Mouse (Mus musculus) thymus, postnatal 14 days (tissue): ENCODE measurements around the gene Itpkc.
A peak's percentile ranks its signal among the peaks of the same experiment; 100 is the strongest.

Experiments used
- DNase-seq: peaks from one replicate; pipeline ENCODE4 v3.0.0; 2021

Itpkc gene

DNA sequence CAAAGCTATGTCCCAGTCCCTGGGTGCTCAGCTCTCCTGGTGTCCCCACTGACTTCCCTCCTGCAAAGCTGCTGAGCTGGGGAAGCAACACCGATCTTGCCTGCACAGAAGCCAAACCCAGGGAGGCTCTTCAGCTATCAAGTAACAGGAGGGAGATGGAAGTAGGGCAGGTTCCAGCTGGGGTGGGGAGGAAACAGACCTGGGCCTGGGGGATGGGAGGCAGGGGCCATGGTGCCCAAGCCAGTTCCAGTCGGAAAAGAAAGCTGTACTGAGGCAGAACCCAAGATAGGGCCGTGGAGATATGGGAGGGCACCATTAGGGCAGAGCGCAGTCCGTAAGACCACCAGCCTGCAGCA, 65.0 kb downstream of the Itpkc start:
- DNase-seq = no peak

DNA sequence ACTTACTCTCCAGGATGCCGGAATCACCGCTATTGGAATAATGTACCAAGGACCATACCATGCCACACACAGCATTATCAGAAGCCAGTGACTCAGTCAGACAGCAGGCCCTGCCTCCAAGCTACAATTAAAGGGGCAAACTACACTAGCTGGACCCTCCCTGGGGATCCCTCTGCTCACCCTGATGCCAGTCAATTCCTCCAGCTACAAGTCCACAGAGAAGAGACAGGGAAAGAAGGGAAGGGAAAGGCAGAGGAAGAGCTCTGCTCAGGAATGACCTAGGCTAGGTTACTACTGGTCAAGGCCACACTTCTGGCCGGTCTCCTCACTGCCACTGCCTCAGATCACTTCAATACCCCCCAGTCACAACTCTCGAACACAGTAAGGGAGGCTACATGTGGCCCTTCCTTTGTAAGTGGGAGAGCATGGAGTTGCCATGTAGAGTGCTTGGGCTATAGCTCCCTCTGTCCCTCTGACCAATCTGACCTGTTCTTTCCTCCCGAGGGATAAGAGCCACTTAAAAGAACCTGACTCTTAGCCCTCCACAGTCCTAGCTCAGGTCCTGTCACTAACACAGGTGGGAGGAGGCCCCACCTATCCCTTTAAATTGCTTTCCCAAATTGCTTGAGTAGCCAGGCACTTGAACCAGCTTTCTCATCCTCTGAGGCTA, 65.5 kb downstream of the Itpkc start:
- DNase-seq = no peak

DNA sequence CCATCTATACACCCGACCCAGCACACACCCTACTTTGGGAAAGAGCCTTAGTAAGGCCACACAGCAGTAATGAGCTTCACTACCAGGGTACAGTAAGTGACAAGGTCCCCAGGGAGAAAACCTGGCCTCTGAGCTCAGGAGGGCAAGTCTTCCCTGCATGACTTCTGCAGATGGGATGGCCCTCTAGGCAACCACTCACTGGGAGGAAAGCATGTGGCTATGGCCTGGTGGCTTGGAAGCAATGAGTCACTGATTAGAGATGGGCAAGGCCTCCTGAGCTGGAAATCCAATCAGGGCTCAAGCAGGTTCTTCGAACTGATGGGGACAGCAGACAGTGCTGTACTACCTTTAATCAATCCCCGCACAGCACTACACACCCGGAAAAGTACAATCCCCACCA, 66.7 kb downstream of the Itpkc start:
- DNase-seq = no peak

DNA sequence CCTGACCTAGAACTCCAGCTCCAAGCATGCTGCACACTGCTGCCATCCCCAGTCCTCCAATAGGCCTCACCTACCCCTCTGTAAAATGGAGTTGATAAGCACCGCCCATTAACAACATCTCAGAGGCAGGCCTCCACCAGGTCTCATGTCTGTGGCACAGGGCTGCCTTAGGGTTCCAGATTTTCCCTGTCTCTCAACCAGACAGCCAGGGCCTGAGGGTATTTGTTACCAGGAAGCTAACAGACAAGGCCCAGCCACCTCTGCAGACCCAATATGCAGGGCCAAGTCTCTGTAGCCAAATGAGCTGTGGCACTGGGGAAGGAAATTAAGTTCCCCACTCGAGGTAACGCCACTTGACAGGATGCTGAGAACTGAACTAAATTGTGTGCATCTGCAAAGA, 67.5 kb downstream of the Itpkc start:
- DNase-seq = no peak

DNA sequence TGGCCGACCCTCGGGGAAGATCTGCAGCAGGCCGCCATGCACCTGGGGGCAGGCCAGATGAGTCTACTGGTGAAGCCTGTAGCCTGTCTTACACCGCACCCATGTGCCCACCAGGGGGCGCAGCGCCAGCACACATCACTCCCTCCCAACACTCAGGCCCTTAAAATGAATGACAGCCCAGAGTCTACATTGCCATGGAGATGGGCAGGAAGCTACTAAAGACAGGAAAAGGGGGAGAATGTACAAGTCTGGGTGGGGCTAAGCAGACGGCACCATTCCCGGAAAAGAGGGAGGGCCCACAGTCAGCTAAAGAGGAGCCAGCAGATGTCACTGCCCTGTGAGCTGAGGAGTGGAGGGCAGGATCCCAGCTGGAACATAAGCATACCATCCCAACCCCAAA, 68.6 kb downstream of the Itpkc start:
- DNase-seq = peak; percentile 93

DNA sequence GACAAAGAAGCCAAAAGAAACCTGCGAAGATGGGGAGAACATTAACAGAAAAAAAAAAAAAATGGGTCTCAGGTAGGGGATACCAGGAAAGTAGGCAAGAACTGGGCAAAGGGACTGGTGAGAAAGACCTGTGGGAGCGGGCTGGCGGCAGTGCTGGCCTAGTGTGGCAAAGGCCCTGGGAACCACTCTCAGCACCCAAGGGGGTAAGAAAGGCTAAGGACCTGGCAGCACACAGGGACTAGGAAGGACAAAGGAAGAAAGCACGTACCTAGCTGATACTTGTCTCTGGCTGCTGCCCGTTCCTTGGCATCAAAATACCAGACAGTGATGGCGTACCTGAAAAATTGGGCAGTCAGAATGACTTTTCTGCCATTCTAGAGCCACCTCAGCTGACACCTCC, 69.2 kb downstream of the Itpkc start:
- no peak for DNase-seq

DNA sequence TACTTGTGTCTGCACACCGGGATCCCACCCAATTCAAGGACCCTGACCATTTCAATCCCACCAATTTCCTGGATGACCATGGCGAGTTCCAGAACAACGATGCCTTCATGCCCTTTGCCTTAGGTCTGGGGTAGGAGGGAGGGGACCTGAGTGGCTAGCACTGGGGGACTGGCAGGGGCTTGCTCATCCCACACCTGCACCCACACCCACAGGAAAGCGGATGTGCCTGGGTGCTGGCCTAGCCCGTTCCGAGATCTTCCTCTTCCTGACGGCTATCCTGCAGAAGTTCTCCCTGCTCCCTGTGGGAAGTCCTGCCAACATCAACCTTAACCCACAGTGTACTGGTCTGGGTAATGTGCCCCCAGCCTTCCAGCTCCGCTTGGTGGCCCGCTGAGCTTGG, 70.3 kb downstream of the Itpkc start:
- DNase-seq = no peak
